Mouse (Mus musculus) T-helper 17 cell (primary cell): ENCODE measurements around the gene Tiam2.

Experiments used
- in situ Hi-C, 2 experiments: fragments of 300-600 bp; cut with MboI, MseI; formaldehyde crosslinking; loops; 1 replicate in 1 of 2; 2 replicates in 1 of 2; pipeline ENCODE4 v1.15.1; 2025; ENCODE audit warnings: high pct_unique_total_duplicates in 2 of 2

The Tiam2 gene

DNA sequence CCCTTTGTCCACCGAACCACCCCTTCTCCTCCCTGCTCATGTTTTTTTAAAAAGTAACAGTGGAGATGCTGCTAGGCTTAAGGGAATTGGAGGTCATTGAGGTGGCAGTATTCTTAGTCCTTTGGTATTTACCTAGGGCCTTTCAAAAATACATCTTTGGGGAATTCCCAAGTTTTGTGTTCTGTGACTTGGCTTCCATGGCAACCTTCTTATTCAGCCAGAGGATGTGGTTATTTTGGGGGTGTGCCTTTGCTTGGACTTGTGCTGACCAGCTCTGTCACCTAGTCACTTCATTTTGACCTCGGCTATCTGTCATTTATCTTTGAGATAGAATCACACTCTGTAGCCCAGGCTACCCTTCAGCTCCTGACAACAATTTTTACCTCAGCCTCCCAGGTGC is 68.6 kb downstream of the Tiam2 start:
- in situ Hi-C loops = no loop called here

- in situ Hi-C loops = no loop called here
Observed at GRCm38 (mm10) chr17:3396881-3397281, 70.5 kb downstream of the Tiam2 start.

- in situ Hi-C loops = no loop called here
Observed at GRCm38 (mm10) chr17:3397836-3398235, 71.5 kb downstream of the Tiam2 start.

DNA sequence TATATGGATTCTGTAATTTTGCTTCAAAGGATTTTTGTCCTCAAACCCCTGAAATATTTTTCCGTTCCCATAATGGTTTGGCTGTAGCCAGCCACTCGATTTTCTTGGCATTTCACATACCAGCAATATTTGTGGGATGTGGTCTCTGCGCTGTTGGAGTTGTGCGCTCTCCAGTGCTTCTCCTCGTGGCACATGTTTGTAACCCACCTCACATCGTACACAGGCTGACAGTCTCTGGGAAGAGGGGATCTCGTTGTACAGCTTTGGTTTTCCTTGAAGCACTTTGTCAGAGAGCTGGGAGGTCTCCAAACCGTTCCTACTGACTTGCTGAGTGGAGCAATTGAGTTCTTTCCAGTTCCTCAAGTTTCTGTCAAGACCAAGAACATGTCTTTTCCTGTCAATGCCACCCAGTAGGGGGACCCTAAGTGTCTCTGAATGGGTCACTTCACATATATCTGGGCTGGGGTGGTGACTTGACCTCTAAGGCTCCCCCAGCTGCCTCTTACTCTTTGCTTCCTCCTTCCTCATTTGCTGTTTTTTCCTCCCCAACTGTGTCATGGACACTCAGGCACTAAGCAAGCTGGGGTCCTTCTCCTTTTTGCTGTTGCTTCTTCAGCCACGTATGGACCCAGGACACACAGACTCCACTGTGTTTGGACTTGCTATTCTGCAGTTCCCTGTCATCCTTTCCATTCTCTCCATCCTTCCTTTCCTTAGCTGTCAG is 79.1 kb downstream of the Tiam2 start:
- in situ Hi-C loops = no loop called here

GRCm38 (mm10) chr17:3407051-3407450 is 80.7 kb downstream of the Tiam2 start:
- in situ Hi-C loops = no loop called here

GRCm38 (mm10) chr17:3410307-3410706 is 83.9 kb downstream of the Tiam2 start:
- in situ Hi-C loops = no loop called here

- in situ Hi-C loops = no loop called here
Observed at GRCm38 (mm10) chr17:3412771-3413170, 86.4 kb downstream of the Tiam2 start.

DNA sequence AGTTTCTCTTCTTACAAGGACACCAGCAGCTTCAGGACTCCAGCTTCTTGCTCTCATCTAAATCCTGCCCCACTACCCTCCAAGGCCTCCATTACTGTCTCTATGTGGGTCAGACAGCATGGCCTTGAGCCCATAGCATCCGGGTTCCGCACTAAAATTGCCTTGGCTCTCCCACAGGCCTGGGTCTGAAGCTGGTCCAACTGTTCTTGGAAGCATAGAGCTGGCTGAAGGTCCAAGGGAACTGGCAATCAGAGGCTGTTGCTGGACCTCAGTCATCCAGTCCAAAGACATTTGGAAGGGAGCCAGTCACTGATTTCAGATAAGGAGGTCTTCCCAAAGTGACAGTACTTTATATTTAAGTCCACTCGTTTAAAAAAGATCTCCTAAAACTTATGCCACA is 89.2 kb downstream of the Tiam2 start:
- in situ Hi-C loops = no loop called here

- in situ Hi-C loops = no loop called here
Observed at GRCm38 (mm10) chr17:3416401-3416800, 90.0 kb downstream of the Tiam2 start.

- in situ Hi-C loops = no loop called here
Observed at GRCm38 (mm10) chr17:3419368-3419928, 93.1 kb downstream of the Tiam2 start.

DNA sequence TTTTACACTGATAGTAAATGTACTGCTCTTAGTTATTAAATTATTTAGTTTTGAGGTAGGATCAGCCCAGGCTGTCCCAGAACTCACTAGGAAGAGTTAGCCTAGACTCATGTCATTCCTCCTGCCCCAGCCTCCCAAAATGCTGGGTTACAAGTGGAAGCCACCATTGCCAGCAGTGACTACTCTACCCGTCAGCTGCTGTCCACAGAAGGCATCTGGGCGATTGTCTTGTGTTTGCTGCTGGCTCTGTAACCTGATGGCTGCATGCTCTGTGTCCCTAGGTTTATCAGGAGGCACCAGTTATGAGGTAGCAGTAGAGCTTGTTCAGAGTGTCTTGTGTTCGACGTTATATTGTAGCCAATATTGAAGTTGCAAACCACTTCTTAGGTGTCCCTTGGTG is 93.8 kb downstream of the Tiam2 start:
- in situ Hi-C loops = no loop called here

DNA sequence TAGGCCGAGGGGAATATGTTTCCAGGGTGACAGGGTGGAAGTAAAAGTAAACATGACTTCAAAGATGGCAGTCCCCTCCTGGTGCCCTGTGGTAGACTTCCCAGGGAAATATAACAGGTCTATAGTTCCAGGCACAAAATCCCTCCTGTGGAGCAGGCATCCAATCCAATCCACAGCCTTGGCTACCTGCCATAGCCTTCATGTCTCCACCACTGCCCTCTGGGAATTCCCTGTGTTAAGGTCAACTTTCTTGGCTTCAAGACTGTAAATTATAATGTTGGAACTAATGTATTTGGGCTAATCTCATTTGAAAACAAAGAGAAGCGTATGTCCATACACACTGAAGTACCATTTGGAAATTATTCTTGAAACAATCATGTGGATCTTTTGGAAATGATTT is 97.0 kb downstream of the Tiam2 start:
- in situ Hi-C loops = no loop called here

DNA sequence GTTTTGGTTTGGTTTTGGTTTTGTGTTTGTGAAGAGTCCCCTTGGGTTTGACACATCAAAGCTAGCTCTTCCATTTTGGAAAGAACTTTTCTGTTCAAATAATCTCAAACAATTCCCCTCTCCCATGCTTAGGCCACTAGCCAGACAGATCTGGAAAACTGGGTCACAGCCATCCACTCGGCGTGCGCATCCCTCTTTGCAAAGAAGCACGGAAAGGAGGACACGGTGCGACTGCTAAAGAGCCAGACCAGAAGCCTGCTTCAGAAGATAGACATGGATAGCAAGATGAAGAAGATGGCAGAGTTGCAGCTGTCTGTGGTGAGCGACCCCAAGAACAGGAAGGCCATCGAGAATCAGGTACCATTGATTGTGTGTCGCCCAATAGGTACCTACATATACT is 102.3 kb downstream of the Tiam2 start:
- in situ Hi-C loops = no loop called here

GRCm38 (mm10) chr17:3432590-3433498 is 106.5 kb downstream of the Tiam2 start:
- in situ Hi-C loops = no loop called here

DNA sequence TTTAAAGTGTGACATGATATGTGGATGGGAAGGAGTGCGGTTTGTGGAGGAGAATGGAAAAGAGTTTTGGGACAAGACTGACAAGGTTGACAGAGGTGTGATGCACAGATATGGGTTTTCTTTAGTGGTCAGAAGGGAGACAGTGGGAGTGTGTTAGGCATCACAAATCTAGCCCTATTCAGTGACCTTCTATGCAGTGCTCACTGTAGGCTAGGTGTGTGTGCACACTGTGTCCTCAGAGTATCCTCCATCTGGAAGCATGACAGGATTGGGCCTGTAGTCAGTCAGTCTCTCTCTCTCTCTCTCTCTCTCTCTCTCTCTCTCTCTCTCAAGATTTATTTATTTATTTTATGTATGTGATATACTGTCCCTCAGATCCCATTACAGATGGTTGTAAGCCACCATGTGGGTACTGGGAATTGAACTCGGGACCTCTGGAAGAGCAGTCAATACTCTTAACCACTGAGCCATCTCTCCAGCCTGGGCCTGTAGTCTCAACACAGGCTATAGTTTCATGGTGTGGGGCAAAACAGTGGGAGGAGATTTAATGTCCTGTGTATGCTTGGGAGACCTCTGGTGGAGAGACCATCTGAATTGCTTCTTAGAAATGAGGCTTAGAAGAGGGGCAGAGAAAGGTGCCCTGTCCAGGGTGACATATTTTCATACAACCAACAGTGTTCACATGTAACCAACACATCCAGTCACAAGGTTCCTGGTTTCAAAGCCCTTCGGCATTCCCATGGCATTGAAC is 107.3 kb downstream of the Tiam2 start:
- in situ Hi-C loops = no loop called here

DNA sequence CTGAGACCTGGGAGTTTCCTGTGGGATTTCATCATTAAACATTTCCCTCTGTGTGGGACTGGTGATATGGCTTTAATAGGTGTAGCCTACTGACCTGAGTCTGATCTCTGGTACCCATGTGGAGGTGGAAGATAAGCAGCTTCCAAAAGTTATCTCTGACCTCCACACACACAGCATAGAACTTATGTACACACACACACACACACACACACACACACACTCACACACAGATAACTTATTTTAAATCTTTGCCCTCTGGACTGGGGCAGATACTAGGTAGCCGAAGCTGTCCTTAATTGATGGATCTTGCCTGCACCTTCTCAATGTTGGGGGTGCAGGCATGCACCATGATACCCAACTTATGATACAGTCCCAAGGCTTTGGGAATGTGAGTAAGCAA is 108.9 kb downstream of the Tiam2 start:
- in situ Hi-C loops = no loop called here

DNA sequence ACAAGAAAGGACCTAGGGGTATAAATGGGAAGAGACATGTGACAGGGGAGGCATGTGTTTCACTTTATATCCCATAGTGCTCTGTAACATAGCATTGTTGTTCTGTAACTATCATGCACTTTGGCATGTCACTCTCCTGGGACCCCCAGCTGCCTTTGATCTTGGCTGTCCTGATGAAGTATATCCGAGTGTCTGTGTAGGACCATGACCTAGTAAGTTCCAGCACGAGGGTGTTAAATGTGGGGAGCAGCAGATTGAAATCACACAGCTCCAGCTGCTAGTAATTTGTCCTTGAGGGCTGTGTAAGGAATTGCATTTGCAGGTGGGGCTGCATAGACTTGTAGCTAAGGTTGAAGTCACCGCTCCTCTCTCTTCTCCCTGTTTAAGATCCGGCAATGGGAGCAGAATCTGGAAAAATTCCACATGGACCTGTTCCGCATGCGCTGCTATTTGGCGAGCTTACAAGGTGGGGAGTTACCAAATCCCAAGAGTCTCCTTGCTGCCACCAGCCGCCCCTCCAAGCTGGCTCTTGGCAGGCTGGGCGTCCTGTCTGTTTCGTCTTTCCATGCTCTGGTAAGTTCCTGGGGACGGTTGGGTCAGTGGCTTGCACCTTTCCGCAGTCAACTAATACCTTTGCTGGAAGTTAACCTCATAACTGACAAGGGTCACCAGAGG is 110.6 kb downstream of the Tiam2 start:
- in situ Hi-C loops = no loop called here

GRCm38 (mm10) chr17:3442526-3443401 is 116.4 kb downstream of the Tiam2 start:
- in situ Hi-C loops = no loop called here

- in situ Hi-C loops = loop anchor here (5.0 kb wide), 2 partner anchors 174 to 359 kb away; no protein-coding TSS in a partner anchor
Observed at GRCm38 (mm10) chr17:3446191-3446950, 120.0 kb downstream of the Tiam2 start.
